Mouse (Mus musculus): ENCODE measurements around the gene Slc25a45. TPM values are rescaled to one million over a fixed set of nuclear protein-coding genes. Genes with fewer than 3 reads are reported as not detected.

Gene Slc25a45
- polyA plus RNA-seq (2014; fragmentation: Nextera tagmentation; extraction: Ambion mirVana): 1.0 and 1.1 TPM in 2 replicates

GRCm38 (mm10) chr19:5877618-5878361 lies at the start of gene Slc25a45:
Gene Slc25a45 (plus strand): TSS chr19:5877808.
- Histone ChIP-seq H3K27ac (ENCODE audit: low read depth, low read length) (no peak within 1 kb of the TSS), H3K27me3 (ENCODE audit: control insufficient read depth, insufficient read depth, low read length) (no peaks in the 10 kb centered on the region), H3K4me1 (replicated peaks; ENCODE audit: control insufficient read depth, insufficient read depth, low read length) (peaks cover 2% of the 10 kb centered on the region; the same call in 1 of the 2 replicates), H3K36me3 (ENCODE audit: control insufficient read depth, insufficient read depth, low read length) (no peaks in the 10 kb centered on the region), H3K9ac (ENCODE audit: low read depth, low read length) (peak within 1 kb of the TSS; percentile 11; the same call in 1 of the 2 replicates), H3K4me3 (ENCODE audit: low read depth, low read length) (no peak within 1 kb of the TSS), H3K9me3 (ENCODE audit: control insufficient read depth, low read length) (no peaks in the 10 kb centered on the region), H3K4me2 (replicated peaks; ENCODE audit: low read depth, low read length) (no peak within 1 kb of the TSS)
- ATAC-seq (ENCODE audit: low FRiP score) (peak; percentile 33; the same call in 1 of the 2 replicates), DNase-seq (ENCODE audit: low spot score) (peak; percentile 74)
- 51% methylated on average over 15 of the region's 15 CpGs for WGBS

- H3K9me3 ChIP-seq (ENCODE audit: control insufficient read depth, low read length): no peaks in the 10 kb centered on the region
- DNase-seq (ENCODE audit: low spot score) (no peak), ATAC-seq (ENCODE audit: low FRiP score) (no peak)
- no peak overlapping the region for H3K4me2 ChIP-seq (replicated peaks; ENCODE audit: low read depth, low read length)
- H3K4me1 ChIP-seq (replicated peaks; ENCODE audit: control insufficient read depth, insufficient read depth, low read length): no peaks in the 10 kb centered on the region
- H3K27ac ChIP-seq (ENCODE audit: low read depth, low read length): no peak overlapping the region
- no peak overlapping the region for H3K9ac ChIP-seq (ENCODE audit: low read depth, low read length)
- no peaks in the 10 kb centered on the region for H3K36me3 ChIP-seq (ENCODE audit: control insufficient read depth, insufficient read depth, low read length)
- 83% methylated on average over 3 of the region's 3 CpGs for WGBS
- H3K27me3 ChIP-seq (ENCODE audit: control insufficient read depth, insufficient read depth, low read length): no peaks in the 10 kb centered on the region
- H3K4me3 ChIP-seq (ENCODE audit: low read depth, low read length): no peak overlapping the region
Measured at GRCm38 (mm10) chr19:5828155-5828554, 49.5 kb upstream of the Slc25a45 start.

- H3K9ac ChIP-seq (ENCODE audit: low read depth, low read length): no peak overlapping the region
- no peak overlapping the region for H3K4me2 ChIP-seq (replicated peaks; ENCODE audit: low read depth, low read length)
- WGBS: 88% methylated on average over 7 of the region's 7 CpGs
- no peaks in the 10 kb centered on the region for H3K4me1 ChIP-seq (replicated peaks; ENCODE audit: control insufficient read depth, insufficient read depth, low read length)
- H3K9me3 ChIP-seq (ENCODE audit: control insufficient read depth, low read length): no peaks in the 10 kb centered on the region
- no peak for ATAC-seq (ENCODE audit: low FRiP score)
- H3K27ac ChIP-seq (ENCODE audit: low read depth, low read length): no peak overlapping the region
- H3K4me3 ChIP-seq (ENCODE audit: low read depth, low read length): no peak overlapping the region
- DNase-seq (ENCODE audit: low spot score): no peak
- no peaks in the 10 kb centered on the region for H3K36me3 ChIP-seq (ENCODE audit: control insufficient read depth, insufficient read depth, low read length)
- no peaks in the 10 kb centered on the region for H3K27me3 ChIP-seq (ENCODE audit: control insufficient read depth, insufficient read depth, low read length)
Measured at GRCm38 (mm10) chr19:5828905-5829304, 48.7 kb upstream of the Slc25a45 start.

- Histone ChIP-seq H3K9ac (ENCODE audit: low read depth, low read length) (no peak overlapping the region), H3K27me3 (ENCODE audit: control insufficient read depth, insufficient read depth, low read length) (no peaks in the 10 kb centered on the region), H3K4me3 (ENCODE audit: low read depth, low read length) (no peak overlapping the region), H3K4me1 (replicated peaks; ENCODE audit: control insufficient read depth, insufficient read depth, low read length) (no peaks in the 10 kb centered on the region), H3K4me2 (replicated peaks; ENCODE audit: low read depth, low read length) (no peak overlapping the region), H3K9me3 (ENCODE audit: control insufficient read depth, low read length) (no peaks in the 10 kb centered on the region), H3K36me3 (ENCODE audit: control insufficient read depth, insufficient read depth, low read length) (no peaks in the 10 kb centered on the region), H3K27ac (ENCODE audit: low read depth, low read length) (no peak overlapping the region)
- WGBS: 82% methylated on average over 19 of the region's 19 CpGs
- ATAC-seq (ENCODE audit: low FRiP score) (no peak), DNase-seq (ENCODE audit: low spot score) (no peak)
Measured at GRCm38 (mm10) chr19:5829958-5830615, 47.5 kb upstream of the Slc25a45 start.

- Histone ChIP-seq H3K9ac (ENCODE audit: low read depth, low read length) (no peak overlapping the region), H3K4me2 (replicated peaks; ENCODE audit: low read depth, low read length) (no peak overlapping the region), H3K4me3 (ENCODE audit: low read depth, low read length) (no peak overlapping the region), H3K27me3 (ENCODE audit: control insufficient read depth, insufficient read depth, low read length) (no peaks in the 10 kb centered on the region), H3K36me3 (ENCODE audit: control insufficient read depth, insufficient read depth, low read length) (no peaks in the 10 kb centered on the region), H3K9me3 (ENCODE audit: control insufficient read depth, low read length) (no peaks in the 10 kb centered on the region), H3K27ac (ENCODE audit: low read depth, low read length) (no peak overlapping the region), H3K4me1 (replicated peaks; ENCODE audit: control insufficient read depth, insufficient read depth, low read length) (no peaks in the 10 kb centered on the region)
- DNase-seq (ENCODE audit: low spot score): no peak
- ATAC-seq (ENCODE audit: low FRiP score): no peak
- 96% methylated on average over 7 of the region's 7 CpGs for WGBS
Measured at GRCm38 (mm10) chr19:5830776-5831175, 46.8 kb upstream of the Slc25a45 start.

- Histone ChIP-seq H3K9me3 (ENCODE audit: control insufficient read depth, low read length) (no peaks in the 10 kb centered on the region), H3K27ac (ENCODE audit: low read depth, low read length) (no peak overlapping the region), H3K4me1 (replicated peaks; ENCODE audit: control insufficient read depth, insufficient read depth, low read length) (no peaks in the 10 kb centered on the region), H3K36me3 (ENCODE audit: control insufficient read depth, insufficient read depth, low read length) (no peaks in the 10 kb centered on the region), H3K9ac (ENCODE audit: low read depth, low read length) (no peak overlapping the region), H3K4me3 (ENCODE audit: low read depth, low read length) (no peak overlapping the region), H3K4me2 (replicated peaks; ENCODE audit: low read depth, low read length) (no peak overlapping the region), H3K27me3 (ENCODE audit: control insufficient read depth, insufficient read depth, low read length) (no peaks in the 10 kb centered on the region)
- WGBS: 91% methylated on average over 11 of the region's 11 CpGs
- ATAC-seq (ENCODE audit: low FRiP score) (no peak), DNase-seq (ENCODE audit: low spot score) (no peak)
Measured at GRCm38 (mm10) chr19:5831224-5831957, 46.2 kb upstream of the Slc25a45 start.

- no peaks in the 10 kb centered on the region for H3K4me1 ChIP-seq (replicated peaks; ENCODE audit: control insufficient read depth, insufficient read depth, low read length)
- no peak overlapping the region for H3K4me2 ChIP-seq (replicated peaks; ENCODE audit: low read depth, low read length)
- no peak for ATAC-seq (ENCODE audit: low FRiP score)
- H3K36me3 ChIP-seq (ENCODE audit: control insufficient read depth, insufficient read depth, low read length): no peaks in the 10 kb centered on the region
- no peak overlapping the region for H3K9ac ChIP-seq (ENCODE audit: low read depth, low read length)
- H3K27ac ChIP-seq (ENCODE audit: low read depth, low read length): no peak overlapping the region
- H3K27me3 ChIP-seq (ENCODE audit: control insufficient read depth, insufficient read depth, low read length): no peaks in the 10 kb centered on the region
- 91% methylated on average over 4 of the region's 4 CpGs for WGBS
- no peak overlapping the region for H3K4me3 ChIP-seq (ENCODE audit: low read depth, low read length)
- DNase-seq (ENCODE audit: low spot score): no peak
- H3K9me3 ChIP-seq (ENCODE audit: control insufficient read depth, low read length): no peaks in the 10 kb centered on the region
Measured at GRCm38 (mm10) chr19:5831958-5832320, 45.7 kb upstream of the Slc25a45 start.

- H3K4me1 ChIP-seq (replicated peaks; ENCODE audit: control insufficient read depth, insufficient read depth, low read length): no peaks in the 10 kb centered on the region
- no peak overlapping the region for H3K27ac ChIP-seq (ENCODE audit: low read depth, low read length)
- H3K9me3 ChIP-seq (ENCODE audit: control insufficient read depth, low read length): no peaks in the 10 kb centered on the region
- ATAC-seq (ENCODE audit: low FRiP score): no peak
- 80% methylated on average over 6 of the region's 6 CpGs for WGBS
- no peak overlapping the region for H3K4me3 ChIP-seq (ENCODE audit: low read depth, low read length)
- no peak for DNase-seq (ENCODE audit: low spot score)
- H3K27me3 ChIP-seq (ENCODE audit: control insufficient read depth, insufficient read depth, low read length): no peaks in the 10 kb centered on the region
- no peak overlapping the region for H3K4me2 ChIP-seq (replicated peaks; ENCODE audit: low read depth, low read length)
- H3K36me3 ChIP-seq (ENCODE audit: control insufficient read depth, insufficient read depth, low read length): no peaks in the 10 kb centered on the region
- no peak overlapping the region for H3K9ac ChIP-seq (ENCODE audit: low read depth, low read length)
Measured at GRCm38 (mm10) chr19:5832326-5832725, 45.3 kb upstream of the Slc25a45 start.
